Mouse (Mus musculus): ENCODE results near the gene Tmod1. TPM values are rescaled to one million over a fixed set of nuclear protein-coding genes. Genes with fewer than 3 reads are reported as not detected.

Gene Tmod1
- total RNA-seq, 2 experiments from 2014 or later, result 45.8 to 48.9 TPM

DNA sequence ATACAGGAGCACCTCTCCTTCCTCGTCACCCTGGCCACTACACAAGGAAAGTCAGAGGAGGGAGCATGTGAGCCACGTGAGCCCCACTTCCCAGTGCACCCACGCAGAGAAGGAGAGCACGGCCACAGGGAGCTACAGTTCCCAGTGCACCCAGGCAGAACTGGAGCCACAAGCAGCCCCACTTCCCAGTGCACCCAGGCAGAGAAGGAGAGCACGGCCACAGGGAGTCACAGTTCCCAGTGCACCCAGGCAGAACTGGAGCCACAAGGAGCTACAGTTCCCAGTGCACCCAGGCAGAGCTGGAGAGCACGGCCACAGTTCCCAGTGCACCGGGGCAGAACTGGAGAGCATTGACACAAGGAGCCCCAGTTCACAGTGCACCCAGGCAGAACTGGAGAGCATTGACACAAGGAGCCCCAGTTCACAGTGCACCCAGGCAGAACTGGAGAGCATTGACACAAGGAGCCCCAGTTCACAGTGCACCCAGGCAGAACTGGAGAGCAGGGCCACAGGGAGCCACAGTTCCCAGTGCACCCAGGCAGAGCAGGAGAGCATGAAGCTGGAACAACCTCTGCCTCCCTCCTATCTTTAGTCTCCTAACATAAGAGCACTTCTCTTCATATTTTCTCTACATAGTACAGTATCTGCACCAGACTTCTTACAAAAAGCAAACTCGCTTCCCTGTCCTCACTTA, 90.7 kb downstream of the Tmod1 start:
- DNase-seq (ENCODE audit: low spot score in 2 of 2), result no peak

DNA sequence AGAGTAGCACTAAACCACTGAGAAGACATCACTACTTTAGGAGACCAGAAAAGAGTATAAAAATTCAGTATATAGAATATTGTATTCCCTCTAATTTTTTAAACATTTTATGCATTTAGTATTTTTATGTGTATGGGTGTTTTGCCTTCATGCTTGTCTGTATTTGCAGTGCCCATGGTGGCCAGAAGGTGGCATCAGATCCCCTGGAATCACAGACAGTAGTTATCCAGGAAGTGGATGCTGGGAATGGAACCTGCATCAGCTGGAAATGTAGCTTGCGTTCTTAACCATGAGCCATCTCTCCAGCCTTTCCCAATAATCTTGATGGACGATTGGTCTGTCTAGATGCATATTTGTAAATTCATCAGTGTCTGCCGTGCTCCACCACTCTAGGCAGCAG, 91.5 kb downstream of the Tmod1 start:
- DNase-seq (ENCODE audit: low spot score in 2 of 2), result peak; percentile 32 to 56

GRCm38 (mm10) chr4:46131791-46132190, 93.1 kb downstream of the Tmod1 start:
- peak in 1 of 2 experiments; percentile 24 for DNase-seq (ENCODE audit: low spot score in 2 of 2)

DNA sequence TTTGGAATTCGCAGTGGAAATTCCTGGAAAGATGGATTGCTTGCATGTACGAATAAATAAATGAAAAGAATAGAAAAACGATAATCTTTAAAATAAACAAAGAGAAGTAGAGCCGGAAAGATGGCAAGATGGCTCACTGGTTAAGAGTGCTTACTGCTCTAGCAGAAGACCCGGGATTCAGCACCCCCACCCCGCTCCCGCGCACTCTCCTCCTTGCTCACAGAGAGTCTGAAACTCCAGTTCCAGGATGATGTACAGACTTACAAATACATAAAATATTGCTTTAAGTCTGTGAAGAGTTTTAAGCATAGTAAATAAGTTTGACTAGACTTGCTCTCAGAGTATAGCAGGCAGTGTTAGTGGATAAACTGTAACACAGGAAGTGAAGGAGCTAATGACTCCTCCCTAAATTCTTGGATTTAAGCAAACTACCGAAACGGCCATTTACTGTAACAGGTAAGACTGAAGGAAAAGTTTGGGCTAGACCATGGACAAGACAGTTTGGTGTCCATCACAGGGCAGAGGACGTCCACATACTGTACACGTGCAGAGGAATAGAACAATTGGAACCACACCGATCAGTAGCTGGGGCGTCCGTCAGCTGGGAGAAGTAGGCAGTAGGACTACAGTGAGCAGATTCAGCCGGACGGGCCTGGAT, 99.0 kb downstream of the Tmod1 start:
- no peak for DNase-seq (ENCODE audit: low spot score in 2 of 2)

GRCm38 (mm10) chr4:46138287-46139222, 99.8 kb downstream of the Tmod1 start, which contains the start of the genes Ncbp1 and Tstd2:
Gene Ncbp1, plus strand, starts transcription at chr4:46138613.
Gene Tstd2, minus strand, starts transcription at chr4:46138694.
- peak; percentile 89 to 93 for DNase-seq (ENCODE audit: low spot score in 2 of 2)

- DNase-seq (ENCODE audit: low spot score in 2 of 2), result no peak
These were observed 105.6 kb downstream of the Tmod1 start for GRCm38 (mm10) chr4:46144323-46144722.

DNA sequence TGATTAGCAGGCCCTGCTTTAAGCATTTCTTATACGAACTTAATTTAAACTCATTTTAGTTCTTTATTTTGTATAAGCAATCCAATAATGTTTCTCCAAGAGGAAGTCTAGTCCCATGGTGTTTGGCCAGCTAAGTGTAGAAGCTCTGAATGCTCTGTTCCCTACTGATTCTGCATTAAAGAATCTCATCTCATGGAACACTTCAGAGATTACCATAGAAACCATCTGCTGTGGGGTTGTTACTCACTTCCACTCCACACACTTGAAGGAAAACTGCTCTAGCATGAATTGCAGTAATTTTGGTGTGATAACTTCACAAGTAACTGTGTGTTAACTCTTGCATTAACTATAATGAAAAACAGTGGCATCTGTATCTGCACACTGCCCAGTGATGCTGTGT, 108.1 kb downstream of the Tmod1 start:
- no peak for DNase-seq (ENCODE audit: low spot score in 2 of 2)

DNA sequence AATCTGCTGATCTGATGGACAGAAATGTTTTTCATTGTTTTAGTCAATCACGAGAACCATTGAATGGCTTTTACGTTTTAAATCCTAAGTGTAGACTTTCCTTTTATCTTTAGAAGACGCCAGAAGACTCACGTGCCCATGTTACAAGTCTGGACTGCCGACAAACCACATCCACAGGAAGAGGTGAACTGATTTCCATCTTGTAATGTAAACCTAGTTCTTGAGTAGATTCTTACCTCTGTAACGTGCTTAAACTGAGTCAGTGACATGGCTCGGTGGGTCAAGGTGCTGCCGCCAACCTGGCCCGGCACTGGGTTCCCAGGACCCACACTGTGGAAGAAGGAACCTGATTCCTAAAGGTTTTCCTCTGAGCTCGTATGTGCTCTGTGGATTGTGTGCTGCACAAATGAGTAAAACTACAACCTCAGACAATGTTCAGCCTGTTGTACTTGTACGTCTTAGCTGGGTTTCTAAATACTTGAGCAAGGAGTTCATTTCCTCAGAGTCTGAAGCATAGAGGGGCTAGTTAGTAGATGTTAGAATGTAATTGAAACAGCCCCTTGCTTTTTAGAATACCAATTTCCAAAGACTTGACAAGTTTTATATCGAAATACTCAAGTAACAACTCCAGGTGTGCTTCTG, 113.3 kb downstream of the Tmod1 start:
- no peak for DNase-seq (ENCODE audit: low spot score in 2 of 2)

DNA sequence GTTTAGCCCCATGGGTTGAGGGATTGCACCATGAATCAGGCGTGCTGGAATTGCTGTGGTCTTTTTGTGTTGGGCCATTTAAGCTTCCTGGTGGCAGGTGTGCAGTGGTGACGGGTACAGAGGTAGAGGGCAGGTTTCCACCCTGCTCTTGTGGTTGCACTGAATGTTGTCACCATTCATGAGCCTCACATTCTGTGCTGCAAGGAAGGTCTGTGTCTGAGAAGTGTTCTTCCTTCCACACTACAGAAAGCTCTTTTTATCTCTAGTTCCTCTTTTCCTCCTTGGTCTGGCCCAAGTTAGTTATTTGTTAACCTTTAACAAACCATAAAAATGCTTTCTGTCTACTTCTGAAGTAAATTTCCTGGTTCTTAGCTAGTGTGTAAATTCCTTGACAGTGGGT, 125.3 kb downstream of the Tmod1 start:
- no peak for DNase-seq (ENCODE audit: low spot score in 2 of 2)

Other genes with a start within 250 kb of the Tmod1 start
- 1 to 10 TPM; 4.6 to 4.7 TPM for gene Aldh1b1, start 239.9 kb upstream of the Tmod1 start, total RNA-seq (2021)
- under 1 TPM in 1 of 2 experiments, not detected in 1; 0.51 TPM for gene Igfbpl1, start 212.0 kb upstream of the Tmod1 start, total RNA-seq (2021)
- under 1 TPM in 1 of 2 experiments, not detected in 1; 0.07 TPM for gene Stra6l, start 190.3 kb upstream of the Tmod1 start, total RNA-seq (2021)
- under 1 TPM in 1 of 2 experiments, not detected in 1; 0.07 TPM for gene Ccdc180, start 148.6 kb upstream of the Tmod1 start, total RNA-seq (2021)
- gene Tdrd7, start 73.6 kb upstream of the Tmod1 start, total RNA-seq (2021), result 10 to 100 TPM; 33.6 to 34.1 TPM
- gene Ncbp1, start 99.7 kb downstream of the Tmod1 start, total RNA-seq (2021), result 10 to 100 TPM; 43.2 to 50.0 TPM
- gene Tstd2, start 99.8 kb downstream of the Tmod1 start, total RNA-seq (2021), result 10 to 100 TPM; 14.5 to 18.5 TPM
- gene Xpa, start 157.4 kb downstream of the Tmod1 start, total RNA-seq (2021), result 10 to 100 TPM; 10.2 to 11.2 TPM